Mouse (Mus musculus): ENCODE data around the gene Polr3a. TPM values are rescaled to one million over a fixed set of nuclear protein-coding genes. Genes with fewer than 3 reads are reported as not detected.
A peak's percentile ranks its signal among the peaks of the same experiment; 100 is the strongest.
"Not testable (repeated sequence)": the region's sequence is repeated elsewhere in the genome, so short reads cannot be mapped to it uniquely, and the experiment has no call there.

The Polr3a gene
- total RNA-seq, 2 experiments from 2014 or later = 16.8 to 17.7 TPM

DNA sequence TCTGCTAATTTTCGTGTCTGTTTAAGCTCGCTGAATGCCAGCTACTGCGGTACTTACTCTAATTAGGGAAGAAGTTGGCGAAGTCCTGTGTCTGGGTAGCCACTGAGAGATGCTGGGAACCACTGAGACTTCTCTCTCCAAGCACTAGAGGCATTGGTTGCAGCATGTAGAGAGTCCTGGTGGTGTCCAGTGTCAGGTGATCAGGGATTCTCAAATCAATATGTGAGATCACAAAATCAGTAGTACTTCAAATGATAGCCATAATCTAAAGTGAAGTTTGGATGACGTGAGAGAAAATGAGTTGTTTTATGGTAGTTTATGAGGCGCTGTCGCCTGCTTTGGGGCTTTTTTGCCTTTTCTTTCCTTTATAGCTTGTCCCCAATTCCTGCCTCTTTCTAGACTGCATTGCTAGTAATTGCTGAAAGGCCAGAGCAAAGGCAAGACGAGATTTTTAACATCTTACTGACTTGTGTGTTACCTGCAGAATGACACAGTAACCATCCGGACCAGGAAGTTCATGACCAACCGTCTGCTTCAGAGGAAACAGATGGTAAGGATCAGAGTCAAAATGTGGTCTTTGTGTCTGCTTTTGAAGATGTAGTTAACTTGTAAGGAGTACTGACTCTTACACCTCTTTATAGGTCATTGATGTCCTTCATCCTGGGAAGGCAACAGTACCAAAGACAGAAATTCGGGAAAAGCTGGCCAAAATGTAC is 4.6 kb upstream of the Polr3a start:
- DNase-seq = no peak

DNA sequence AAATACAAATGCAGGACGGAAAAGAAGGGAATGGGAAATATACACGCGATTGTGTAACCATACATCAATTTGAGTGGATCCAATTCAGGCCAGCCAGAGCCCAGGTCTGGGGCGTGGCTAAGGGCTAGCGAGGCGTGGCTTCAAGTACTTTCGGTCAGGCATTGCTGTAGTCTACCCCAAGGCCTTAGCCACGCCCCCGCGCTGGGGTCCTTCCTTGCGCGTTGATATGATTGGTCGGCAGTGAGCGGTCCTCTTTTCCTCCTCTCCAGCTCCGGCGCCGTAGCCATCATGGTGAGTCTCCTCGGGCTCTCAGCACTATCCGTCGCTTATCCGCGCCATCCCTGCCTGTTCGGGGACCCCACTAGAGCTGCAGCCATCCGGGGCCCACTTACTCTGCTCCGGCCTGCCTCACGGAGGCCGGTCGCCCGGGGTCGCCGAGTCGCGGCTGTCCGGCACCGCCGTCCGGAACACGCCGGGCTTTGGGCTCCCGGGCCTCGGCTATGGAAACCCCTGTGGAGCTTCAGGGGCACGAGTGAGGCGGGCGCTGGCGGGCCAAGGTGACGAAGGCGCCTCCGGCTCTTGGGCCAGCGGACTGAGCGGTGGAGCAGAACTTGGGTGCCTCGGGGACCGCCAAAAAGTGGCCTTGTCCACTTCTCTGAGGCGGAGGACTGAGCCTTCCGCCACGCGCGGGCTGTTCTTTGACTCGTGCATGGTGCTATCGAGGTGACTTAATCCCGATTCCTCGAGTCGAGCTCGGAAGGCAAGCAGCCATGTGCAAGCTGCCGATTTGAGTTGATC is 3.8 kb upstream of the Polr3a start:
- peak; percentile 98 for DNase-seq

DNA sequence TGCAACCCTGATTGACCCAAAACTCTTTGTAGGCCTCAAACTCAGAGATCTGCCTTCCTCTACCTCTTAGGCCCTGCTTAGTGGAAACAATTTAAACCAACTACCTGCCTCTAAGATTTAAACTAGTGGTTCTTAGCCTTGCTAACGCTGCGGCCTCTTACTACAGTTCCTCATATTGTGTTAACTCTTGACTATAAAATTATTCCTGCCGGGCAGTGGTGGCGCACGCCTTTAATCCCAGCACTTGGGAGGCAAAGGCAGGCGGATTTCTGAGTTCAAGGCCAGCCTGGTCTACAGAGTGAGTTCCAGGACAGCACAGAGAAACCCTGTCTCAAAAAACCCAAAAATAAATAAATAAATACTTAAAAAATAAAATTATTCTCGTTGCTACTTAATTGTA is 2.9 kb upstream of the Polr3a start:
- DNase-seq = not testable (repeated sequence)

DNA sequence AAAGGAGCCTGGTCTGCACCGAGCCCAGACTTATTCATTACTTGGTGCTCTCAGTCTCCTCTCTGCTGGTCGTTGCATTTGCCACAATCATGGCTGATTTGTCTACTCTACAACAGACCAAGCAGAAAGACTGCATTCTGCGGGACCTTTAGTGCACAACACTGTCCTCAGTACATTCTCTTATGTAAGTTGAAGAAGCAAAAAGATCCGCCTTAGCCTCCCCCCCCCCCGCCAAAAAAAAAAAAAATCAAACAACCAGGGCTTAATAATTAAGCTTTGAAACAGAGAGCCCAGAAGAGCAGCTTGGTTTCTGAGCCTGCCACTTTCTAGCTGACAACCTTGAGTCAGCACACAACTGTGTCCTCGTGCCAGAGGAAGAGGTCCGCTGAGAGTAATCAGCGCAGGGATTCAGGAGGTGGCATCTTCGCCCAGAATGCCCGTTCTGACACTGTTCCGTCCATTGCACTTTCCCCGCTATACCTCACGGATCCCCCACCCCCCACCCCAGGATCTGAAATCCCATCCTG is 554 bp downstream of the Polr3a start:
- no peak for DNase-seq

DNA sequence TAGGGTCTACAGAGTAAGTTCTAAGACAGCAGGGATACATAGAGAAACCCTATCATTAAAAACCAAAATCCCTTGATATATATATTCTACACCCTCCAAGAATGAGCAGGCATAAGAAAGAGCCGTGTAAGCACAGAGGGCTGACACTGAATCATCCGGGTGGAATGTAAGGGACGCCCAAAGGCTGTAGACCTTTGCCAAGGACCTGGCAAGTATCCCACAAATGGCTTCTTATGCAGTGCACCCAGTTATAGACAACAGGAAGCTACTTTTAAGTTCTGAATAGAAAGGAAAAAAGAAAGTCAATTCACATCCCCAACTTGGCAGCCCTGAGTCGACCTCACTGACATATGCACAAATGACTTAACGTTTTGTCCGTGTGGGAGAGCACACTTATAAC is 18.1 kb downstream of the Polr3a start:
- no peak for DNase-seq

DNA sequence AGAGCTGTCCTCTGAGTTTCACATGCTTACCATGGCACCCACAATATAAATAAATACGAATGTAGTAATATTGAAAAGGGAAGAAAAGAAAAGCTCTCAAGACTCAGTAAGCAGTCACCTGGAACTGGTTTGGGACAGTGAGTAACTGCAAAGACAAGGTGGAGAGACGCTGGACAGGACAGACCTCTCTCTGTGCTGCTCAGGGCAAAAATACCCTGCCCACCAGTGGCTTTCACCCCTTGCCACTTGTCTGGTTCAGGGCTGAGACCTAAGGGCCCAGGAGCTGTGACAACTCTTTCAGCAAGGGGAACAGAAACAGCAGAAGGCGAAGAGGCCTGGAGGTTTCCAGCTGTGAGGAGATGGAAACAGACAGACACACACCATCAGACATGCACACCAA is 28.7 kb downstream of the Polr3a start:
- DNase-seq = no peak

DNA sequence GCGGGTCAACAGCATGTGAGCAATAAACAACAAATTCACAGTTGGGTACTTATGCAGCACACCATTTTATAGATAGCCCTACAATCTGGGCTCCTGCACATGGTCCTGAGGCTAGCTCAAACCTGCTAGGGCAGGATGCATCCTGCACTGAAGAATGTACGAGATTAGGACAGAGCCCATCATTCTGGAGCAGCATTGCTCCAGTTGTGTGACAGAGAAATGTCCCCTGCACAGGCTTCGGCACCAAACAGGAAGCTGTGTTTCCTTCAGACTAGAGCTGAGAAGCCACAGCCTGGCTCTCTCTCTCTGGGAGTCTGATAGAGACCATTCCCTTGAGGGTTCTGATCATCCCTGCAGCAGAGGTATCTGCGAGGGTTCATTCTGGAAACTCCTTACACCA is 43.3 kb downstream of the Polr3a start:
- DNase-seq = not testable (repeated sequence)

Other genes with a start within 250 kb of the Polr3a start
- gene Dlg5, start 241.1 kb downstream of the Polr3a start, total RNA-seq (2021) = 10 to 100 TPM; 24.5 to 26.6 TPM
- not detected for gene E330034G19Rik, start 193.8 kb downstream of the Polr3a start, total RNA-seq (2021)
- 1,000 to 10,000 TPM; 1,182 to 1,239 TPM for gene Rps24, start 67 bp upstream of the Polr3a start, total RNA-seq (2021)

Measured in heart, postnatal 4 days (tissue).